Mouse (Mus musculus) embryonic facial prominence, embryonic 13.5 days (tissue): ENCODE results near the gene P4ha2. TPM values are rescaled to one million over a fixed set of nuclear protein-coding genes. Genes with fewer than 3 reads are reported as not detected.

Experiments used
- ATAC-seq: fragments of 200-750 bp; cut with Nextera tagmentation; 2 replicates; pipeline ENCODE4 v1.8.0; 2017; ENCODE audit warnings: low read depth; ENCODE audit not compliant: insufficient number of reproducible peaks, insufficient read depth, low FRiP score, low TSS enrichment
- H3K27ac ChIP-seq: fragments of 300-500 bp; sonication (generic); 2 replicates; pipeline ENCODE4 v1.5.1; 2015; ENCODE audit warnings: moderate library complexity, mild to moderate bottlenecking, inconsistent platforms
- H3K27me3 ChIP-seq: fragments of 300-500 bp; sonication (generic); 2 replicates; pipeline ENCODE4 v1.6.1; 2015; ENCODE audit warnings: mild to moderate bottlenecking, inconsistent platforms
- H3K36me3 ChIP-seq: fragments of 300-500 bp; sonication (generic); 2 replicates; pipeline ENCODE4 v1.6.1; 2015; ENCODE audit warnings: mild to moderate bottlenecking, inconsistent platforms
- H3K4me1 ChIP-seq: fragments of 300-500 bp; sonication (generic); 2 replicates; pipeline ENCODE4 v1.6.1; 2015; ENCODE audit warnings: inconsistent platforms
- H3K4me2 ChIP-seq: fragments of 300-500 bp; sonication (generic); 2 replicates; pipeline ENCODE4 v1.6.1; 2015; ENCODE audit warnings: moderate library complexity, mild to moderate bottlenecking, inconsistent platforms
- H3K4me3 ChIP-seq: fragments of 300-500 bp; sonication (generic); 2 replicates; pipeline ENCODE4 v1.5.1; 2015; ENCODE audit warnings: mild to moderate bottlenecking, inconsistent platforms
- H3K9ac ChIP-seq: fragments of 300-500 bp; sonication (generic); 2 replicates; pipeline ENCODE4 v1.6.1; 2015; ENCODE audit warnings: mild to moderate bottlenecking, inconsistent platforms
- H3K9me3 ChIP-seq: fragments of 300-500 bp; sonication (generic); 2 replicates; pipeline ENCODE4 v1.6.1; 2016; ENCODE audit warnings: inconsistent platforms
- WGBS: fragments of 180-500 bp; shearing (Covaris S2); methylation state at CpG from one replicate; pipeline ENCODE4 v1.1.7; 2015; ENCODE audit warnings: mixed read lengths; 5-methylcytosine and 5-hydroxymethylcytosine counted together
- polyA plus RNA-seq: library from polyadenylated mRNA; unstranded; fragments of >200 nt; fragmentation: Nextera tagmentation; extraction: Ambion mirVana; gene quantifications from 2 replicates; pipeline ENCODE4 v1.2.1, GENCODE M21; 2015

P4ha2 gene
- 68.2 and 76.4 TPM in 2 replicates for polyA plus RNA-seq

DNA sequence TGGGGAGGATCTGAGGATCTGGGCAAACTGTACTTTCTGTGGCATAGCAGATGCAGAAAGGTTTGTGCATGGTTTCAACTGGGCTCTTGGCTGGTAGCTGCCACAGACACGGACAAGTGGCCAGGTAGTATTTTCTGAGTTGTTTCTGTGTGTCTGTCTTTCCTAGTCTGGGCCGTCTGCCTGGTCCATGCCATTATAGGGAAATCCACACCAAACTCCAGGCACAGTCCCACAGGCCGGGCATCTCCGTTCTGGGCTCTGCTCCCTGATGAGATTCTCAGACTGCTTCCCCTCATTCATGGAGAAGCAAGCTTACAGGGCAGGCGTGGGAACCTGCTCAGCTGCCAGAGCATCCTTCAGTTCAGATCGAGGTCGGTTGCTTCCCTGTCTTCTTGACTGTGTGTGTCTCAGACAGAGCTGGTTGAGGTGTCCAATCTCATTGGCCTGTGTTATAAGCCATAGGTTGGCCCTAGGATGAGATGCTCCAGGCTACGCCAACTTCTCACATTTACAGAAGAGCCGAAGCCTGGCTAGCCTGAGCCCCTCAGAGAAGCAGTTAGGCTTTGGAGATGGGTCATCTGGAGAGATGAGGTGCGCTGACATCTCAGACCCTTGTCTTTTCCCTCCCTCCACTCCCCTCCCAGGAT is at the start of gene P4ha2:
Gene P4ha2, plus strand, starts transcription at position 51 of the 647 bp plus-strand sequence.
- ATAC-seq, result no peak
- Histone ChIP-seq H3K36me3 (no peaks in the 10 kb centered on the region), H3K27me3 (no peaks in the 10 kb centered on the region), H3K4me2 (peak within 1 kb of the TSS; percentile 97), H3K4me3 (peak within 1 kb of the TSS; percentile 75), H3K9ac (peak within 1 kb of the TSS; percentile 82), H3K27ac (peak within 1 kb of the TSS; percentile 33; the same call in 1 of the 2 replicates), H3K4me1 (peaks cover 33% of the 10 kb centered on the region), H3K9me3 (no peaks in the 10 kb centered on the region)
- WGBS, result 53% methylated on average over 10 of the region's 10 CpGs

DNA sequence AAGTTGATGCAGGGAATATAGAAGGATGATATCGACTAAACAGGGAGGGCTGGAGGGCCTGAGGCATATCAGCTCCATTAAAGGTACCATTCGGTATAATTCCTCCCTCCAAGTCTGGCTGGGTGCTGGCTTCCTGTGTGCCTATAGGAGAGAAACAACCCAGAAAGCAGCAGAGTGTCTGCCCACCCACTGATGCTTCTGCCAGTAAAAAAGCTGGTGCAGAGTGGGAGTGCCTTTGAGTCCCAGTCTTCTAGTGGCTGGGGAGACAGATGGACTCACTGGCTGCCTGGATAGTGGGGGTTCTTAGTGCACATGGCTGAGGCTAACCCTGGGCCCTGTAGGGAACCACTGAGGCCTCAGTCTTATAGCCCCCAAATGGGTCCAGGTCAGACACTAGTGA is 49.7 kb upstream of the P4ha2 start:
- H3K27ac ChIP-seq, result no peak overlapping the region
- H3K9me3 ChIP-seq, result no peaks in the 10 kb centered on the region
- no peaks in the 10 kb centered on the region for H3K27me3 ChIP-seq
- no peak overlapping the region for H3K4me2 ChIP-seq
- H3K4me1 ChIP-seq, result peaks cover 3% of the 10 kb centered on the region; the same call in 1 of the 2 replicates
- no peak for ATAC-seq
- H3K9ac ChIP-seq, result no peak overlapping the region
- H3K36me3 ChIP-seq, result peaks cover 36% of the 10 kb centered on the region
- no peak overlapping the region for H3K4me3 ChIP-seq
- WGBS, result 46% methylated on average over 2 of the region's 2 CpGs

DNA sequence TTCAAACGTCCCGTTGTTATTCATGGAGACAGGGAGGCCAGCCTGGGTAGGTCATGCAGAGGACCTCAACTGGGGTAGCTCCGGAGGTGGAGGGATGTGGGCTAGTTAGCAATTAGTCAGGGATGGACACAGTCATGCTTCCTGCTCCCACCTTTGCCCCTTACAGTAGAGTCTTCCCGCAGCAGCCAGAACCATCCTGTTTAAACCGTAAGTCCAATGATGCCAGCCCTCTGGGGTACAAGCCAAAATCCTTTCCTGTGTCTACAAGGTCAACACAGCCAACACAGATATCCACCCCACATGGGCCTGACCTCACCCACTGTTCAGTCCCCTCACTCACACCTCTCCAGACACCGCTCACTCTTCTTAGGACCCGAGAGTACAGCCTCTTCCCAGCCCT is 48.7 kb upstream of the P4ha2 start:
- Histone ChIP-seq H3K9me3 (no peaks in the 10 kb centered on the region), H3K4me2 (no peak overlapping the region), H3K4me1 (peaks cover 6% of the 10 kb centered on the region), H3K4me3 (no peak overlapping the region), H3K27me3 (no peaks in the 10 kb centered on the region), H3K9ac (no peak overlapping the region), H3K27ac (no peak overlapping the region), H3K36me3 (peaks cover 46% of the 10 kb centered on the region)
- 88% methylated on average over 7 of the region's 7 CpGs for WGBS
- no peak for ATAC-seq

DNA sequence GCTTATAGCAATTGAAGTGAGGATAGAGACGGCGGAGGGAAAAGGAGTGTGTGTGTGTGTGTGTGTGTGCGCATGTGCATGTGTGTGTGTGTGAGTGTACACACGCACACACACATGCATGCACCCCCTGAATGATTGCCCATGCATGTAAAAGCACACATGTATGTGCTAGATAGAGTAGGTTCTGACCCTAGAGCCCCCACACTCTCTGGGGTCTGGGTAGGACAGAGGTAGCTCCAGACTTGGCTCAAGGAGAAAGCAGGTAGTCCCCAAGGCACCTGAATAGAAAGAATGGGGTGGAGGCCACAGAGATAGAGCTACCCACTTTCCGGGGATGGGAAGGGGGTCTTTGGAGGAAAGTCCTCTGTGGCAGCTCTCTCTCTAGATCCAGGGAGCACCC is 47.8 kb upstream of the P4ha2 start:
- Histone ChIP-seq H3K36me3 (peaks cover 47% of the 10 kb centered on the region), H3K27me3 (no peaks in the 10 kb centered on the region), H3K27ac (no peak overlapping the region), H3K4me3 (no peak overlapping the region), H3K9me3 (no peaks in the 10 kb centered on the region), H3K9ac (no peak overlapping the region), H3K4me1 (peaks cover 16% of the 10 kb centered on the region), H3K4me2 (no peak overlapping the region)
- 94% methylated on average over 5 of the region's 5 CpGs for WGBS
- no peak for ATAC-seq

DNA sequence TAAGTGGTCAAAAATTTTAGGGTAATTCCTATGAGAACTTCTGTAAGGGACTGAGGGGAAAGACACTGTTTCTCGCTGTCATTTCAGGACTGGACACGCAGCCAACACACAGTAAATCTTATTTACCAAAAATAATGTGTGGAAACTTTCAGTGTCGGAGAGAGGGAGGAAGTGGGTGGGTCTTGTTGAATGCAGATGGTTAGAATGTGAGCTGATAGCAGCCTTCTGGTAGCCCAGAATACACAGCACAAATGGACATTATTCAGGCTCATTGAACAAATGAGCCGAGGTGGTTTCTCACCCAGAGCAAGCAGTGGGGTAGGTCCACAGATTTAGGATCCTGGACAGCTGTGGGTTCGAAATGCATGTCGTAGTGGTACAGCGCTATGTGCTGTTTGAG is 46.8 kb upstream of the P4ha2 start:
- Histone ChIP-seq H3K9ac (no peak overlapping the region), H3K4me2 (no peak overlapping the region), H3K4me1 (peaks cover 26% of the 10 kb centered on the region), H3K36me3 (peaks cover 47% of the 10 kb centered on the region), H3K4me3 (no peak overlapping the region), H3K9me3 (no peaks in the 10 kb centered on the region), H3K27ac (no peak overlapping the region), H3K27me3 (no peaks in the 10 kb centered on the region)
- ATAC-seq, result no peak
- 88% methylated on average over 7 of the region's 7 CpGs for WGBS

DNA sequence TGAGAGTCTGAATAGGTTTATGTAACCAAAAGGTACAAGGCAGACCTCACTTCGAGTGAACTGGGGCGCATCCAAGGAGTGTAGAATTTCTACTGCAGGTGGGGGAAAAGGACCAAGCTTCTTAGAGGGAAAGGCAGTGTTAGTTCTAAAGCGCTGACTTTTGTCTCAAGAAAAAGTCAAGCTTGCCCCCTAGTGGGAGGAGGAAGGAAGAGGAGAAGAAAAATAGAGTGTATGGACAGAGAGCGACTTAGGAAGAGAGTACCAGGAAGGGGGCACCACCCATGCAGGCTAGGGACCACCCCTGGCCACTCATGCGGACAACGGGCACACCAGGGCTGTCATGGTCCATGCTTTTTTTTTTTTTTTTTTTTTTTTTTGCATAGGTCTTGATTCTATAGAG is 45.6 kb upstream of the P4ha2 start:
- Histone ChIP-seq H3K4me2 (no peak overlapping the region), H3K9ac (no peak overlapping the region), H3K27ac (no peak overlapping the region), H3K27me3 (no peaks in the 10 kb centered on the region), H3K4me3 (no peak overlapping the region), H3K36me3 (peaks cover 50% of the 10 kb centered on the region), H3K4me1 (peaks cover 37% of the 10 kb centered on the region), H3K9me3 (no peaks in the 10 kb centered on the region)
- WGBS, result 29% methylated on average over 6 of the region's 6 CpGs
- no peak for ATAC-seq

DNA sequence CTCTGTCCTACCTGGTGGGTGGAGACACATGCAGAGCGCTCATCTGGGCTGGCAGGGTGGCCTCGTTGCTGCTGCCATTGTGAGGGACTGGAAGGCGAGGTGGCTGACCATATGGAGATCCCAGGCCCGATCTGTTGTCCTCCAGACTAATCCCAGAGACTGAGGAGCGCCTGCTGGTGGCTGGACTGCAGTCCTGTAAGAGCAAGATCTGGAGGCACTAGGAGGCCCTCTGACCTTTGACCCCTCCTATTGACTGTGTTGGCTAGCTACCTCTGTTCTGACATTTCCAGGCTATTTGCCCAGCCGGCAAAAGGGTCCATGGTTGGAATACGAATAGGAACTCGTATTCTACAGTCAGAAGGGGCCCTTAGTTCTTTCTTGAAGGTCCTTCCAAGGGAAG is 43.8 kb upstream of the P4ha2 start:
- peaks cover 62% of the 10 kb centered on the region for H3K36me3 ChIP-seq
- H3K4me1 ChIP-seq, result peaks cover 53% of the 10 kb centered on the region
- whole genome bisulfite sequencing, result 39% methylated on average over 8 of the region's 8 CpGs
- no peak for ATAC-seq
- H3K27me3 ChIP-seq, result no peaks in the 10 kb centered on the region
- no peak overlapping the region for H3K9ac ChIP-seq
- H3K27ac ChIP-seq, result 0 out of 2 replicates have a peak overlapping the region, but pooled peaks have one; percentile 90
- H3K4me3 ChIP-seq, result no peak overlapping the region
- no peak overlapping the region for H3K4me2 ChIP-seq
- H3K9me3 ChIP-seq, result no peaks in the 10 kb centered on the region

DNA sequence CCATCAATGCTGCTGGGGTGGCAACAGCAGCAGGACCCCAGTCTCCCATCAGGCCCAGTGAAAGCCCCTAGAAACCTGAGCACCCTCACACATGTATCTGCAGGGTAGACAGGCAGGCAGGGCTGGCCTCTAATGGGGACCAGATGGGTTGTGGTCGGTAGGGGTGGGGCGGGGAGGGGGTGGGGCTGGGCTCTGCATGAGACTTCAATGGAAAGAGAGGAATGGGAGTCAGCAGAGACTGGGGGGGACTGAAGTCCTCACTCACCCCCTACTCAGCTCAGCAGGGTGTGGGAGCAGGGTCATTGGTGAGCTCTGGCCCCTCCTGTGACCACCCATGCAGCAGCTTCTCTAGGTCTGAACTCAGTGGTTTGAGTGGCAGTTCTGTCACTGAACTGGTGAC is 42.5 kb upstream of the P4ha2 start:
- Histone ChIP-seq H3K9me3 (no peaks in the 10 kb centered on the region), H3K27me3 (no peaks in the 10 kb centered on the region), H3K27ac (peak overlapping the region; percentile 90), H3K36me3 (peaks cover 64% of the 10 kb centered on the region), H3K4me2 (peak overlapping the region; percentile 20), H3K9ac (no peak overlapping the region), H3K4me3 (no peak overlapping the region), H3K4me1 (peaks cover 66% of the 10 kb centered on the region)
- WGBS, result 14% methylated on average over 2 of the region's 2 CpGs
- peak; percentile 75 for ATAC-seq

DNA sequence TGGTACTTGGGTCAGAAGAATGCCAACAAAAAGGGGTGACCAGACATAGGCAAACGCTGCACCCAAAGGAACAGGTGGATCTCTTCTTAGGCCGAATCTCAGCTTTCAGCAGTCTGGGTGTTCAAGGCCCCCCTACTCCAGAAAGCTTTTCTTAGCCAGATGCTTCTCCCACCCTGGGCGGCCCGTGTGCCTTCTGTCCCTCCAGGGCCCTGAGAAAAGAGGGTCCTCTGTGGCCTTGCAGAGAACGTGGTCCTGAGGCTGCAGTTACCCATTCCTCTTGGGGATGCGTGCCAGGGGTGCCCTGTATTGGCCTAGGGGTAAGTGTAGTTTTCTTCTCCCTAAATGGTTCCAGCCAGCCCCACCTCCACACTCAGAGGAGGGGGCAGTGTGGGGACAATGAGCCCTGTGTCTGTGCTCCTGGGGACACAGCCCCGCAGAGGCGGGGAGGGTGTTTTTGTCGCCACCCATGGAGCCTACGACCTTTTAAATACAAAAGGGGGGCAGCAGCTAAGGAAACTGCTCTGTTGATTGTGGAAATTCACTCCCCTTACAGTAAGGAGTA is 41.8 kb upstream of the P4ha2 start:
- ATAC-seq, result no peak
- H3K4me3 ChIP-seq, result no peak overlapping the region
- peak overlapping the region; percentile 90 for H3K27ac ChIP-seq
- peak overlapping the region; percentile 20 for H3K4me2 ChIP-seq
- H3K27me3 ChIP-seq, result no peaks in the 10 kb centered on the region
- WGBS, result 17% methylated on average over 10 of the region's 10 CpGs
- 0 out of 2 replicates have a peak overlapping the region, but pooled peaks have one; percentile 17 for H3K9ac ChIP-seq
- peaks cover 73% of the 10 kb centered on the region for H3K4me1 ChIP-seq
- no peaks in the 10 kb centered on the region for H3K9me3 ChIP-seq
- peaks cover 59% of the 10 kb centered on the region for H3K36me3 ChIP-seq

DNA sequence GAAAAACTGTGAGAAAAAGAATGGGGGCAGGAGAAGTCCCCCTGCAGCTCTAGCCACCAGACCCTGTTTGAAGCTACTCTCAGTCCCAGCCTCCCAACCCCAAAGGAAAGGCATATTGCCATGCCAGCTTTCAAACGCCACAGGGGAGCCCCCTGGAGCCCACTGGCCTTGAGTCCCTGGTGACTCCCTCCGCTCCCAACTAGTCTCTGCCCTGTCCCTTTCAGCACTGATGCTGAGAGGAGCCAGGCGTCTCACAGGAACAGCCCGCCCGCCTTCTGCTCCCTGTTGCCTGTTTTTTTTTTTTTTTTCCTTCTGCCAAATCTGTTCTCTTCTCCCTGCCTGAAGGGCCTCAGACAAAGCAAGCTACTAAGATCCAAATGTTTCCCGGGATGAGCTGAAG is 41.3 kb upstream of the P4ha2 start:
- Histone ChIP-seq H3K36me3 (peaks cover 59% of the 10 kb centered on the region), H3K9ac (0 out of 2 replicates have a peak overlapping the region, but pooled peaks have one; percentile 32), H3K4me1 (peaks cover 78% of the 10 kb centered on the region), H3K27me3 (no peaks in the 10 kb centered on the region), H3K4me3 (no peak overlapping the region), H3K9me3 (no peaks in the 10 kb centered on the region), H3K27ac (peak overlapping the region; percentile 90), H3K4me2 (peak overlapping the region; percentile 20; the same call in 1 of the 2 replicates)
- no peak for ATAC-seq
- WGBS, result 19% methylated on average over 6 of the region's 6 CpGs

DNA sequence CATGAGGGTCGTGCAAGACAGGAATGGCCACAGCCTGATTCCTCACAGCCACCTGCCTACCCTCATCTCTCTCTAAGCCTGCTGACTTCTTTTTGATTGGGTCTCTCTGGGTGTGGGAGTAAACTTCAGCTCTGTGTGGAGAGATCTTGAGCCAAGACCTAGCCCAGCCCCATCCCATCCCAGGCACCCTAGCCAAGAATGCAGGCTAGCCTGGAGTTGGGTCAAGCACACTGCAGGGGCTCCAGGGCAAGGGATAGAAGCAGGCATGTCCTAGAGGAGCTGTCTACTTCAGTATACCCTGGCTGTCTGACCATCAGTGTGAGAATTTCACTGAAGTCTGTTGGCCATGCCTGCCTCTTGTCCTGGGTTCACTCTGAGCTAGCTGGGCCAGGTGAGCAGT is 40.4 kb upstream of the P4ha2 start:
- peak overlapping the region; percentile 32; the same call in 1 of the 2 replicates for H3K9ac ChIP-seq
- peaks cover 57% of the 10 kb centered on the region for H3K36me3 ChIP-seq
- no peaks in the 10 kb centered on the region for H3K9me3 ChIP-seq
- peaks cover 87% of the 10 kb centered on the region for H3K4me1 ChIP-seq
- H3K4me3 ChIP-seq, result no peak overlapping the region
- WGBS, result 41% methylated on average over 1 of the region's 1 CpGs
- H3K27ac ChIP-seq, result peak overlapping the region; percentile 90
- no peaks in the 10 kb centered on the region for H3K27me3 ChIP-seq
- no peak overlapping the region for H3K4me2 ChIP-seq
- ATAC-seq, result no peak

DNA sequence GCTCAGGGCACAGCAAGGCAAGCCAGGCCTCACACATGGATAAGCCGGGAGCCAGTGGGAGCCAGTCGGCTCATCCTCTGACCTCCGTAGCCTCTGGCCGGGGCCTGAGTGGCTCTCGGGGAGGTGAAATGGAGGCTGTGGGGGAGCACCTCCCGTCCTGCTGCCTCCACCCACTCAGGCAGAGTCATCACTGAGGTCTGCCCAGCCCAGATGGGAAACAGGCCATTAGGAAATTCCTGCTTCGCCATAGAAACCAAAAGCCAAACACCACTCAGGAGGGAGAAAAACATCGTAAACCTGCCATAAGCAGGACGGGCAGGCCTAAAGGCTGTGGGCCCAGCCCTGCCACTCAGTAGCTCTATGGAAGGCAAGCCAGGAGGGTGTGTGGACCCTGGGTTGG is 39.6 kb upstream of the P4ha2 start:
- Histone ChIP-seq H3K9ac (peak overlapping the region; percentile 37), H3K27me3 (no peaks in the 10 kb centered on the region), H3K4me1 (peaks cover 95% of the 10 kb centered on the region), H3K36me3 (peaks cover 49% of the 10 kb centered on the region), H3K9me3 (no peaks in the 10 kb centered on the region), H3K4me3 (no peak overlapping the region), H3K4me2 (0 out of 2 replicates have a peak overlapping the region, but pooled peaks have one; percentile 7), H3K27ac (peak overlapping the region; percentile 90)
- 32% methylated on average over 9 of the region's 9 CpGs for WGBS
- no peak for ATAC-seq
